Mouse (Mus musculus): ENCODE measurements around the gene Pax5. TPM values are rescaled to one million over a fixed set of nuclear protein-coding genes. Genes with fewer than 3 reads are reported as not detected.

The Pax5 gene
- polyA plus RNA-seq, 1 experiment, result 3.4 TPM

DNA sequence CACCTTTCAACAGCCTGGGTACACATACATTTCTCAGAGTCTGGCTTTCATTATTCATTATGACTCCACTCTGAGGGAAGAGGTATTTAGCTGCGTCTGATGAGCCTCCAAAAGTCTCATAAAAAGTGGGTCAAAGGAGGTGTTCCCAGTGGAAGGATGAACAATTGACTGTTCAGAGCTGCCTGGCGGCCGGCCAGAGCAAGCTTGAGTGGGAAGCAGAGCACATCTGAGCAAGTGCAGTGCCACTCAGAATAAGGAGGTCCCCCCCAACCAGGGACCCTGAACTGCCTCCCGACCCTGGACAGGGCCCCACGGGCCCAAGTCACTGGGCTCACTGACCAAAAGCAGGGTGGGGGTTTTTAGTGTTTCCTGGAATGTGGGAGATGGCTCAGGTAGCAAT, 109.4 kb downstream of the Pax5 start:
- TF ChIP-seq CTCF (conservative IDR thresholded peaks at IDR 0.05; ENCODE audit: insufficient read depth, insufficient read length, low read depth, low read length), result no peak
- TF ChIP-seq POLR2A (IDR thresholded peaks at IDR 0.05; ENCODE audit: low read depth, low read length), result no peak
- Histone ChIP-seq H3K27me3 (replicated peaks; ENCODE audit: control insufficient read depth, insufficient read depth, low read length) (no peaks in the 10 kb centered on the region), H3K36me3 (ENCODE audit: control insufficient read depth, insufficient read depth, low read length) (no peaks in the 10 kb centered on the region)

DNA sequence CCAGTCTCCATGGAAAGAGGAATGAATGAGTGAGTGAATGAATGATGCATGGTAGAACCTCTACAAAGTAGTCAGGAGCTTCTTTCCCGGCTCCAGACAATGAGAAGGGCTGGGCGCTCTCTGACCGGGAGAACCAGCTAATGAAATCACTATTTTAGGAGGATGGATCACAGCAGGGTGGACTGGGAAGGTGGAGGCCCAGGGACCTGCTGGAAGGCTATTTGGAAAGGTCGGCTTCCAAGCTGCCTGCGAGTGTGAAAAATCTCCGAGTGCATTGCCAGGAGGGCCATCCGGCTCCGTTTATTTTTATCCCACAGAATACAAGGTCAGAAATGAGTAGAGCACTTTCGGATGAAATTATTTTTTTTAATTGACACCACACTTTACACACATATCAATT, 112.3 kb downstream of the Pax5 start:
- Histone ChIP-seq H3K27ac (ENCODE audit: insufficient read depth, low read depth, low read length) (no peak overlapping the region), H3K4me1 (ENCODE audit: control insufficient read depth, insufficient read depth, low read length) (no peaks in the 10 kb centered on the region), H3K36me3 (ENCODE audit: control insufficient read depth, insufficient read depth, low read length) (no peaks in the 10 kb centered on the region), H3K27me3 (replicated peaks; ENCODE audit: control insufficient read depth, insufficient read depth, low read length) (no peaks in the 10 kb centered on the region), H3K4me3 (ENCODE audit: insufficient read depth, low read depth, low read length) (no peak overlapping the region)
- no peak for DNase-seq
- no peak for TF ChIP-seq POLR2A (IDR thresholded peaks at IDR 0.05; ENCODE audit: low read depth, low read length)
- TF ChIP-seq CTCF (conservative IDR thresholded peaks at IDR 0.05; ENCODE audit: insufficient read depth, insufficient read length, low read depth, low read length), result no peak
- 82% methylated on average over 9 of the region's 9 CpGs for WGBS

More for the DNA sequence above, 109.4 kb downstream of the Pax5 start:
- DNase-seq, result no peak
- Histone ChIP-seq H3K4me1 (ENCODE audit: control insufficient read depth, insufficient read depth, low read length) (no peaks in the 10 kb centered on the region), H3K4me3 (ENCODE audit: insufficient read depth, low read depth, low read length) (no peak overlapping the region), H3K27ac (ENCODE audit: insufficient read depth, low read depth, low read length) (no peak overlapping the region)
- WGBS, result 38% methylated on average over 5 of the region's 5 CpGs

DNA sequence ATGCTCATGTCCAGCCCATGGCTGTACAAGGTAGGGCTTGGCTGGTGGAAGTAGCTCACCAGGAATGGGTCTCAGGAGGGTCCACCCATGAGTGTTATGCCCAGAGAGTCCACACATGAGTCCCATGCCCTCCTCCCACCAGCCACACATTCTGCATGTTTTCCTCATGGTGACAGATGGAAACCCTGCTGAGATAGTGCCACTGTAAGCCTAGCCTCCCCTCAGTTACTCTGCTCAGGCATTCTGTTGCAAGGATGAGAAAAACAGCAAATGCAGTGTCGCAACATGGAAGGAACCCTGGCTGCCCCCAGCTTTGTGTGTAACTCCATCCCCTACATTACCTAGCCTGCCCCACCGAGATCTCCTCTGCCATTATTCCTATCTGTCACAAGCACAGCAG, 117.2 kb downstream of the Pax5 start:
- WGBS, result 89% methylated on average over 2 of the region's 2 CpGs
- no peak overlapping the region for H3K27ac ChIP-seq (ENCODE audit: insufficient read depth, low read depth, low read length)
- no peaks in the 10 kb centered on the region for H3K27me3 ChIP-seq (replicated peaks; ENCODE audit: control insufficient read depth, insufficient read depth, low read length)
- H3K36me3 ChIP-seq (ENCODE audit: control insufficient read depth, insufficient read depth, low read length), result no peaks in the 10 kb centered on the region
- H3K4me1 ChIP-seq (ENCODE audit: control insufficient read depth, insufficient read depth, low read length), result no peaks in the 10 kb centered on the region
- no peak for DNase-seq
- H3K4me3 ChIP-seq (ENCODE audit: insufficient read depth, low read depth, low read length), result no peak overlapping the region
- TF ChIP-seq CTCF (conservative IDR thresholded peaks at IDR 0.05; ENCODE audit: insufficient read depth, insufficient read length, low read depth, low read length) (no peak), POLR2A (IDR thresholded peaks at IDR 0.05; ENCODE audit: low read depth, low read length) (no peak)

DNA sequence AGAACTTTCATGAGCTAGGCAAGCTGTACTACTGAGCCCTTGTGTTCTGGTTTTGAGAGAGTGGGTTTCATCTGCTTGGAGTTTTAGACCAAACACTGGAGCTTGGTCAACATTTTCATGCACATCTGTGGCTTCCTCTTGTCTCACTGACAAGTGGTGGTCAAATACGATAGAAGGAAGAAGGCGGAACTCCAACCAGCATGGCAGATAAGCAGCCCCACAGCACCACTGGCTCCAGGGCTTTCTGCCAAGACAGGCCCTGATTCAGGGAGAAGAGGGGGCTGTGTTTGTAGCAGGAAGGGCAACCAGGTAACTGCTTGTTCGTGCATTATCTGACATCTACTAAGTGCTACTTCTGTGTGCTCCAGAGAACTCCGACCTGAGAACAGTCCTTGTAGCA, 127.6 kb downstream of the Pax5 start:
- H3K4me3 ChIP-seq (ENCODE audit: insufficient read depth, low read depth, low read length), result no peak overlapping the region
- no peaks in the 10 kb centered on the region for H3K4me1 ChIP-seq (ENCODE audit: control insufficient read depth, insufficient read depth, low read length)
- 86% methylated on average over 4 of the region's 4 CpGs for WGBS
- DNase-seq, result no peak
- H3K27me3 ChIP-seq (replicated peaks; ENCODE audit: control insufficient read depth, insufficient read depth, low read length), result no peaks in the 10 kb centered on the region
- TF ChIP-seq CTCF (conservative IDR thresholded peaks at IDR 0.05; ENCODE audit: insufficient read depth, insufficient read length, low read depth, low read length) (no peak), POLR2A (IDR thresholded peaks at IDR 0.05; ENCODE audit: low read depth, low read length) (no peak)
- no peak overlapping the region for H3K27ac ChIP-seq (ENCODE audit: insufficient read depth, low read depth, low read length)
- H3K36me3 ChIP-seq (ENCODE audit: control insufficient read depth, insufficient read depth, low read length), result no peaks in the 10 kb centered on the region

- TF ChIP-seq POLR2A (IDR thresholded peaks at IDR 0.05; ENCODE audit: low read depth, low read length), result no peak
- TF ChIP-seq CTCF (conservative IDR thresholded peaks at IDR 0.05; ENCODE audit: insufficient read depth, insufficient read length, low read depth, low read length), result no peak
- no peaks in the 10 kb centered on the region for H3K27me3 ChIP-seq (replicated peaks; ENCODE audit: control insufficient read depth, insufficient read depth, low read length)
- H3K4me1 ChIP-seq (ENCODE audit: control insufficient read depth, insufficient read depth, low read length), result no peaks in the 10 kb centered on the region
- no peak for DNase-seq
- whole genome bisulfite sequencing, result 39% methylated on average over 5 of the region's 5 CpGs
- H3K27ac ChIP-seq (ENCODE audit: insufficient read depth, low read depth, low read length), result no peak overlapping the region
- no peaks in the 10 kb centered on the region for H3K36me3 ChIP-seq (ENCODE audit: control insufficient read depth, insufficient read depth, low read length)
- no peak overlapping the region for H3K4me3 ChIP-seq (ENCODE audit: insufficient read depth, low read depth, low read length)
Observed at GRCm38 (mm10) chr4:44578591-44578990, 131.7 kb downstream of the Pax5 start.

DNA sequence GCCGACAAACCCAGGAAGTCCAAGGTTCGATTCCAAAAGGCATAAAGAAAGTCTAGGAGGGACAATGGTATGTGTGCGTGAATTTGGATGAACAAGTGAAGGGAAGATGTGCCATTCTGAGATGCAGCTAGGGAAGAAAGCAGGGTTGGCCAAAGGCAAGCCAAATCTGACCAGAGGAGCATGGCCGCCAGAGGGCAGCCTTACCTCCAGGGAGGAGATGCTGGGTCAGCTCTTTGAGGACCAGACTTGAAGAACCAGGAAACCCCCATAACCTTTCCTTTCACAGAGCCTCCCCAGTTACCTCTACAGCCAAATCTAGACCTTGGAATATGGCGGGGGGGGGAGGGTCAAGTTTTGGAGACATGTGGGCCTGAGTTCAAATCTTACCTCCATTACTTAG, 133.0 kb downstream of the Pax5 start:
- peak; percentile 76 for TF ChIP-seq CTCF (conservative IDR thresholded peaks at IDR 0.05; ENCODE audit: insufficient read depth, insufficient read length, low read depth, low read length)
- TF ChIP-seq POLR2A (IDR thresholded peaks at IDR 0.05; ENCODE audit: low read depth, low read length), result no peak
- H3K27me3 ChIP-seq (replicated peaks; ENCODE audit: control insufficient read depth, insufficient read depth, low read length), result no peaks in the 10 kb centered on the region
- WGBS, result 43% methylated on average over 5 of the region's 5 CpGs
- H3K27ac ChIP-seq (ENCODE audit: insufficient read depth, low read depth, low read length), result no peak overlapping the region
- H3K36me3 ChIP-seq (ENCODE audit: control insufficient read depth, insufficient read depth, low read length), result no peaks in the 10 kb centered on the region
- no peak overlapping the region for H3K4me3 ChIP-seq (ENCODE audit: insufficient read depth, low read depth, low read length)
- DNase-seq, result peak; percentile 25
- H3K4me1 ChIP-seq (ENCODE audit: control insufficient read depth, insufficient read depth, low read length), result no peaks in the 10 kb centered on the region

- WGBS, result 36% methylated on average over 5 of the region's 5 CpGs
- DNase-seq, result no peak
- no peak overlapping the region for H3K27ac ChIP-seq (ENCODE audit: insufficient read depth, low read depth, low read length)
- TF ChIP-seq CTCF (conservative IDR thresholded peaks at IDR 0.05; ENCODE audit: insufficient read depth, insufficient read length, low read depth, low read length), result no peak
- TF ChIP-seq POLR2A (IDR thresholded peaks at IDR 0.05; ENCODE audit: low read depth, low read length), result no peak
- H3K36me3 ChIP-seq (ENCODE audit: control insufficient read depth, insufficient read depth, low read length), result no peaks in the 10 kb centered on the region
- no peaks in the 10 kb centered on the region for H3K4me1 ChIP-seq (ENCODE audit: control insufficient read depth, insufficient read depth, low read length)
- H3K4me3 ChIP-seq (ENCODE audit: insufficient read depth, low read depth, low read length), result no peak overlapping the region
- H3K27me3 ChIP-seq (replicated peaks; ENCODE audit: control insufficient read depth, insufficient read depth, low read length), result no peaks in the 10 kb centered on the region
Observed at GRCm38 (mm10) chr4:44576786-44577185, 133.5 kb downstream of the Pax5 start.

DNA sequence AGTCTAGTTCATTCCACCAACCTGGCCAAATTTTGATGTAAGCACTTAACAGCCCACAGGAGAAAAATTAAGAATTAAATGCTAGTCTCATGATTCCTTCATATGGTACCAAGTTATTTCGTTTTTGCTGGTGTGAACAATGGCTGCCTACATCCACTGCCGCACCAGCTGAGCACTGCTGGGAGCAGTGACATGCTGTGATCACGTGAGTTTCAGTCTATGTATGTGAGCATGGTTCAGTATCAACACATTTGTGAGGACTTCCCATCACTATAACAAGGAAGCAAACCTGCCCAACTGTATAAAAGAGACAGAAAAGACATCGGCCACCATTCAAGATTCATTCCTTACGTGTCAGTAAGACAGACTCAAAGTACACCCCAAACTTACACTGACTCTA, 137.3 kb downstream of the Pax5 start:
- Histone ChIP-seq H3K4me1 (ENCODE audit: control insufficient read depth, insufficient read depth, low read length) (no peaks in the 10 kb centered on the region), H3K4me3 (ENCODE audit: insufficient read depth, low read depth, low read length) (no peak overlapping the region), H3K36me3 (ENCODE audit: control insufficient read depth, insufficient read depth, low read length) (no peaks in the 10 kb centered on the region), H3K27me3 (replicated peaks; ENCODE audit: control insufficient read depth, insufficient read depth, low read length) (no peaks in the 10 kb centered on the region), H3K27ac (ENCODE audit: insufficient read depth, low read depth, low read length) (no peak overlapping the region)
- TF ChIP-seq CTCF (conservative IDR thresholded peaks at IDR 0.05; ENCODE audit: insufficient read depth, insufficient read length, low read depth, low read length) (no peak), POLR2A (IDR thresholded peaks at IDR 0.05; ENCODE audit: low read depth, low read length) (no peak)
- 83% methylated on average over 5 of the region's 5 CpGs for WGBS
- no peak for DNase-seq
